Mouse (Mus musculus): ENCODE results near the gene Foxd1. TPM values are rescaled to one million over a fixed set of nuclear protein-coding genes. Genes with fewer than 3 reads are reported as not detected.
A peak's percentile ranks its signal among the peaks of the same experiment; 100 is the strongest.

Foxd1 gene
- total and polyA plus RNA-seq, 2 experiments from 2014 or later = not detected

DNA sequence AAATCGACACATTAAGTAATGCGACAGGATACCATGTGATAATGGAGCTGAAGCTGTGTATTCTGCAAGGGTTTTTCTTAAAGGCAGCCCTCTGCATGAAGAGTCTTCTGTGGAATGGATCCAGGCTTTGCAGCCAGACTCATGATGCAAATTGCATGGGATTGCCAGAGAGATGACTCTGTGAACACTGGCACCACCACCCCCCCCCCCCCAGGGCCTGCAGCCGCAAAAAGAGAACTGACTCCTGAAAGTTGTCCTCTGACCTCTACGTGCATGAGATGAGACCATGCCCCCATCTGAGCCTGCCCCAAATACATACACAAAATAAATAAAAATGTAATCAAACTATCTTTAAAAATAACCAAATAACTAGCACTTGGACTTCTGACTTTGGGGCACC, 4.6 kb upstream of the Foxd1 start:
- whole genome bisulfite sequencing = 65% methylated on average over 4 of the region's 4 CpGs
- H3K27me3 ChIP-seq (ENCODE audit: control insufficient read depth, insufficient read depth, low read length) = peaks cover 72% of the 10 kb centered on the region
- no peak overlapping the region for H3K27ac ChIP-seq (ENCODE audit: low read depth)
- 0 out of 2 replicates have a peak, but pooled peaks cover 4% of the 10 kb centered on the region for H3K4me1 ChIP-seq (ENCODE audit: control insufficient read depth, insufficient read depth)
- no peak overlapping the region for H3K4me3 ChIP-seq (ENCODE audit: low read depth, low read length)
- H3K9ac ChIP-seq (replicated peaks; ENCODE audit: low read depth, low read length) = no peak overlapping the region
- ATAC-seq (ENCODE audit: insufficient read depth, low read depth) = no peak
- H3K4me2 ChIP-seq (ENCODE audit: low read depth, low read length) = no peak overlapping the region
- DNase-seq (ENCODE audit: low spot score) = no peak
- H3K36me3 ChIP-seq (replicated peaks; ENCODE audit: control insufficient read depth, insufficient read depth, low read length) = no peaks in the 10 kb centered on the region
- H3K9me3 ChIP-seq (replicated peaks; ENCODE audit: control insufficient read depth, low read length) = no peaks in the 10 kb centered on the region
- TF ChIP-seq CTCF (IDR thresholded peaks at IDR 0.05; ENCODE audit: low read depth) = no peak
- no peak for TF ChIP-seq EP300 (IDR thresholded peaks at IDR 0.05; ENCODE audit: low read depth)

GRCm38 (mm10) chr13:98351527-98351926, 2.5 kb upstream of the Foxd1 start:
- Histone ChIP-seq H3K9me3 (replicated peaks; ENCODE audit: control insufficient read depth, low read length) (no peaks in the 10 kb centered on the region), H3K4me3 (ENCODE audit: low read depth, low read length) (no peak overlapping the region), H3K27ac (ENCODE audit: low read depth) (no peak overlapping the region), H3K4me1 (ENCODE audit: control insufficient read depth, insufficient read depth) (0 out of 2 replicates have a peak, but pooled peaks cover 4% of the 10 kb centered on the region), H3K9ac (replicated peaks; ENCODE audit: low read depth, low read length) (no peak overlapping the region), H3K36me3 (replicated peaks; ENCODE audit: control insufficient read depth, insufficient read depth, low read length) (no peaks in the 10 kb centered on the region), H3K4me2 (ENCODE audit: low read depth, low read length) (no peak overlapping the region), H3K27me3 (ENCODE audit: control insufficient read depth, insufficient read depth, low read length) (peaks cover 78% of the 10 kb centered on the region)
- DNase-seq (ENCODE audit: low spot score) (no peak), ATAC-seq (ENCODE audit: insufficient read depth, low read depth) (no peak)
- WGBS = 9% methylated on average over 8 of the region's 8 CpGs
- TF ChIP-seq EP300 (IDR thresholded peaks at IDR 0.05; ENCODE audit: low read depth) (no peak), CTCF (IDR thresholded peaks at IDR 0.05; ENCODE audit: low read depth) (peak; percentile 46)

DNA sequence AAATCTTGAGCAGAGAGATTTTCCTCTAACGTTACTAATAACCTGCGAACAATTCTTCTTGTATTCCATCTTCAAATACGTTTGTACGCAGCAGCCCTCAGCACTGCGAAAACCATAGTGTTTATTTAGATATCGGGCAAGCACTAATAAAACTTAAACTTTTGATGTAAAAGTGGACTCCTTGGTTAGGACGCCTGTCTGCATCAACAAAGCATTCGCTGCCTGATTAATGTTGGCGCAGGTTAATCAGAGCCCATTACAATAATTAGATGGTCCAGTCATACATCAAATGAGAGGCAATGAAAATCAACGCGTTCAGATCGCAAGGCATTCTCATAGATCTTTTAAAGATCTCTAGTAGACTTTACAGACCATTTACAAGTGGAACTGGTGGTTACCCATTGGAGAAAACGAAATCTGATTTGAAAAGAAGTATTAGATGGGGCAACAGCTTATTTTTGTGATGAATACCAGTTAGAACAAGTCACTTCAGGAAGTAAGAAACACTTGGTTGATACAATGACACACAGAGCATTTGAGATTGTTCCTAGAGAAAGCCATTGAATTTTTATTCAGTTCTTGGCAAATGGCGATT, 1.6 kb upstream of the Foxd1 start:
- Histone ChIP-seq H3K4me2 (ENCODE audit: low read depth, low read length) (no peak overlapping the region), H3K27ac (ENCODE audit: low read depth) (no peak overlapping the region), H3K9me3 (replicated peaks; ENCODE audit: control insufficient read depth, low read length) (no peaks in the 10 kb centered on the region), H3K9ac (replicated peaks; ENCODE audit: low read depth, low read length) (no peak overlapping the region), H3K27me3 (ENCODE audit: control insufficient read depth, insufficient read depth, low read length) (peaks cover 87% of the 10 kb centered on the region), H3K36me3 (replicated peaks; ENCODE audit: control insufficient read depth, insufficient read depth, low read length) (no peaks in the 10 kb centered on the region), H3K4me3 (ENCODE audit: low read depth, low read length) (no peak overlapping the region), H3K4me1 (ENCODE audit: control insufficient read depth, insufficient read depth) (0 out of 2 replicates have a peak, but pooled peaks cover 4% of the 10 kb centered on the region)
- no peak for DNase-seq (ENCODE audit: low spot score)
- TF ChIP-seq CTCF (IDR thresholded peaks at IDR 0.05; ENCODE audit: low read depth) = no peak
- no peak for TF ChIP-seq EP300 (IDR thresholded peaks at IDR 0.05; ENCODE audit: low read depth)
- WGBS = 17% methylated on average over 14 of the region's 14 CpGs
- ATAC-seq (ENCODE audit: insufficient read depth, low read depth) = no peak

DNA sequence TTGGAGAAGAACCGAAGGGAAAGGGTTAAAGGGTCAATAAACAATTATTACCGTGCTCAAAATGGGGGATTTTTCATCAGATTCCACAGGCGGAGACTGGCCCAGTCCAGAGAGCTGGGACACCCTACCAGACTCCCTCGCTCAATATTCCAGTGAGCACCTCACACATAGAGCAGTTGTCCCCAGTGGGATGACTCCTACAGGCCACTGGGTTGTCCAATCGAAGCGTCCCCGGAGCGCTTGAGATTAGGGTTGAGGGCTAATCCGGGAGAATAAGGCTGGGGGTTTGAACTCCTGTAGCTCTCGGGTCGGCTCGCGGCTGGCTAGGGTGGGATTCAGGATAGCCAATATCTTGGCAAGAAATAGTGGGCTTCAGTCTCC, 343 bp upstream of the Foxd1 start:
- DNase-seq (ENCODE audit: low spot score) = no peak
- Histone ChIP-seq H3K36me3 (replicated peaks; ENCODE audit: control insufficient read depth, insufficient read depth, low read length) (no peaks in the 10 kb centered on the region), H3K4me1 (ENCODE audit: control insufficient read depth, insufficient read depth) (0 out of 2 replicates have a peak, but pooled peaks cover 4% of the 10 kb centered on the region), H3K4me2 (ENCODE audit: low read depth, low read length) (peak overlapping the region; percentile 67), H3K4me3 (ENCODE audit: low read depth, low read length) (peak overlapping the region; percentile 49), H3K27ac (ENCODE audit: low read depth) (no peak overlapping the region), H3K9ac (replicated peaks; ENCODE audit: low read depth, low read length) (no peak overlapping the region), H3K27me3 (ENCODE audit: control insufficient read depth, insufficient read depth, low read length) (peaks cover 98% of the 10 kb centered on the region), H3K9me3 (replicated peaks; ENCODE audit: control insufficient read depth, low read length) (no peaks in the 10 kb centered on the region)
- 2% methylated on average over 13 of the region's 13 CpGs for WGBS
- ATAC-seq (ENCODE audit: insufficient read depth, low read depth) = no peak
- TF ChIP-seq EP300 (IDR thresholded peaks at IDR 0.05; ENCODE audit: low read depth) = no peak
- TF ChIP-seq CTCF (IDR thresholded peaks at IDR 0.05; ENCODE audit: low read depth) = no peak

- no peaks in the 10 kb centered on the region for H3K9me3 ChIP-seq (replicated peaks; ENCODE audit: control insufficient read depth, low read length)
- TF ChIP-seq CTCF (IDR thresholded peaks at IDR 0.05; ENCODE audit: low read depth) = no peak
- TF ChIP-seq EP300 (IDR thresholded peaks at IDR 0.05; ENCODE audit: low read depth) = no peak
- H3K36me3 ChIP-seq (replicated peaks; ENCODE audit: control insufficient read depth, insufficient read depth, low read length) = no peaks in the 10 kb centered on the region
- no peak overlapping the region for H3K9ac ChIP-seq (replicated peaks; ENCODE audit: low read depth, low read length)
- 0 out of 2 replicates have a peak, but pooled peaks cover 4% of the 10 kb centered on the region for H3K4me1 ChIP-seq (ENCODE audit: control insufficient read depth, insufficient read depth)
- DNase-seq (ENCODE audit: low spot score) (no peak), ATAC-seq (ENCODE audit: insufficient read depth, low read depth) (peak; percentile 9; the same call in 1 of the 2 replicates)
- H3K27ac ChIP-seq (ENCODE audit: low read depth) = no peak overlapping the region
- peaks cover 97% of the 10 kb centered on the region for H3K27me3 ChIP-seq (ENCODE audit: control insufficient read depth, insufficient read depth, low read length)
- peak overlapping the region; percentile 49 for H3K4me3 ChIP-seq (ENCODE audit: low read depth, low read length)
- WGBS = 1% methylated on average over 75 of the region's 102 CpGs
- peak overlapping the region; percentile 67 for H3K4me2 ChIP-seq (ENCODE audit: low read depth, low read length)
Observed at GRCm38 (mm10) chr13:98354871-98355558, 973 bp downstream of the Foxd1 start.
